Mouse (Mus musculus): ENCODE measurements at regions not wholly inside any gene's neighbourhood (a gene's known extent, or its start where the extent isn't known, plus 50 kb on each side); places are given as distances from the start of the nearest gene placed in this dataset.
"Not testable (repeated sequence)": the region's sequence is repeated elsewhere in the genome, so short reads cannot be mapped to it uniquely, and the experiment has no call there.

- no peak for TF ChIP-seq GATA1 (IDR thresholded peaks at IDR 0.05; ENCODE audit: borderline replicate concordance, low read length)
- no peak for TF ChIP-seq POLR2AphosphoS5 (IDR thresholded peaks at IDR 0.05; ENCODE audit: insufficient replicate concordance, low read depth, low read length)
- no peak for TF ChIP-seq TAL1 (conservative IDR thresholded peaks at IDR 0.05; ENCODE audit: low read depth, low read length)
- no peak for TF ChIP-seq CTCF (IDR thresholded peaks at IDR 0.05; ENCODE audit: low read depth, low read length)
- TF ChIP-seq GATA2 (IDR thresholded peaks at IDR 0.05; ENCODE audit: borderline replicate concordance, low read depth, low read length) = no peak
- H3K27me3 ChIP-seq (ENCODE audit: insufficient read depth, low read length) = no peaks in the 10 kb centered on the region
- ATAC-seq (ENCODE audit: extremely low read depth, insufficient number of reproducible peaks, low FRiP score, poor library complexity, severe bottlenecking) = no peak
- peaks cover 16% of the 10 kb centered on the region for H3K9me3 ChIP-seq (replicated peaks)
- no peak overlapping the region for H3K4me3 ChIP-seq (ENCODE audit: low read depth, low read length)
- H3K4me1 ChIP-seq (ENCODE audit: insufficient read depth, low read depth, low read length) = no peaks in the 10 kb centered on the region
- DNase-seq (ENCODE audit: low spot score) = no peak
- no peaks in the 10 kb centered on the region for H3K36me3 ChIP-seq (replicated peaks)
Observed at GRCm38 (mm10) chr12:19125541-19125940, 611.2 kb downstream of the 5730507C01Rik start.

- Histone ChIP-seq H3K9me3 (replicated peaks) (peaks cover 35% of the 10 kb centered on the region), H3K4me1 (ENCODE audit: insufficient read depth, low read depth, low read length) (no peaks in the 10 kb centered on the region), H3K36me3 (replicated peaks) (no peaks in the 10 kb centered on the region), H3K4me3 (ENCODE audit: low read depth, low read length) (peak overlapping the region; percentile 44; the same call in 1 of the 2 replicates), H3K27me3 (ENCODE audit: insufficient read depth, low read length) (no peaks in the 10 kb centered on the region)
- TF ChIP-seq TAL1 (conservative IDR thresholded peaks at IDR 0.05; ENCODE audit: low read depth, low read length) (no peak), GATA1 (IDR thresholded peaks at IDR 0.05; ENCODE audit: borderline replicate concordance, low read length) (no peak), GATA2 (IDR thresholded peaks at IDR 0.05; ENCODE audit: borderline replicate concordance, low read depth, low read length) (no peak), CTCF (IDR thresholded peaks at IDR 0.05; ENCODE audit: low read depth, low read length) (no peak), POLR2AphosphoS5 (IDR thresholded peaks at IDR 0.05; ENCODE audit: insufficient replicate concordance, low read depth, low read length) (no peak)
- ATAC-seq (ENCODE audit: extremely low read depth, insufficient number of reproducible peaks, low FRiP score, poor library complexity, severe bottlenecking) = no peak
- no peak for DNase-seq (ENCODE audit: low spot score)
Observed at GRCm38 (mm10) chr12:19175631-19176030, 661.3 kb downstream of the 5730507C01Rik start.

DNA sequence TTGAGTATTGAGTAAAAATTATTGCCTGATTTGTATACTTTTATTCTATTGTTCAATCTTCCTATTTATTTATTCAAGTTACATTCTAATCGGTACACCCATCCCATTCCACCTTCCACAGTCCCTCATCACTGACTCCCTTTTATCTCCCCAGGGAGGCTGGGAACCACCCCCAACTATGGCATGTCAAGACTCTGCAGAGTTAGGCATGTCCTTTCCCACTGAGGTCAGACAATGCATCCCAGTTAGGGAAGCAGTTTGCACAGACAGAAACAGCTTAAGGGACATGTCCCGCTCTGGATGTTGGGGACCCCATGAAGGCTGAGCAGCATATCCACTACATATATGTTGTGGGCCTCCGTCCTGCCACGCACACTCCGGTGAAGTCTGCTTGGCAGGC, 678.1 kb downstream of the 5730507C01Rik start:
- no peak for DNase-seq (ENCODE audit: low spot score)
- ATAC-seq (ENCODE audit: extremely low read depth, insufficient number of reproducible peaks, low FRiP score, poor library complexity, severe bottlenecking) = no peak
- TF ChIP-seq CTCF (IDR thresholded peaks at IDR 0.05; ENCODE audit: low read depth, low read length) (no peak), POLR2AphosphoS5 (IDR thresholded peaks at IDR 0.05; ENCODE audit: insufficient replicate concordance, low read depth, low read length) (no peak), TAL1 (conservative IDR thresholded peaks at IDR 0.05; ENCODE audit: low read depth, low read length) (no peak)
- Histone ChIP-seq H3K4me3 (ENCODE audit: low read depth, low read length) (no peak overlapping the region), H3K27me3 (ENCODE audit: insufficient read depth, low read length) (no peaks in the 10 kb centered on the region), H3K9me3 (replicated peaks) (peaks cover 29% of the 10 kb centered on the region), H3K36me3 (replicated peaks) (no peaks in the 10 kb centered on the region), H3K4me1 (ENCODE audit: insufficient read depth, low read depth, low read length) (no peaks in the 10 kb centered on the region)

GRCm38 (mm10) chr12:19193041-19193440, 678.7 kb downstream of the 5730507C01Rik start:
- not testable (repeated sequence) for DNase-seq (ENCODE audit: low spot score); H3K36me3 ChIP-seq (replicated peaks); H3K4me1 ChIP-seq (ENCODE audit: insufficient read depth, low read depth, low read length); H3K27me3 ChIP-seq (ENCODE audit: insufficient read depth, low read length); ATAC-seq (ENCODE audit: extremely low read depth, insufficient number of reproducible peaks, low FRiP score, poor library complexity, severe bottlenecking); H3K4me3 ChIP-seq (ENCODE audit: low read depth, low read length)
- H3K9me3 ChIP-seq (replicated peaks) = peaks cover 29% of the 10 kb centered on the region

DNA sequence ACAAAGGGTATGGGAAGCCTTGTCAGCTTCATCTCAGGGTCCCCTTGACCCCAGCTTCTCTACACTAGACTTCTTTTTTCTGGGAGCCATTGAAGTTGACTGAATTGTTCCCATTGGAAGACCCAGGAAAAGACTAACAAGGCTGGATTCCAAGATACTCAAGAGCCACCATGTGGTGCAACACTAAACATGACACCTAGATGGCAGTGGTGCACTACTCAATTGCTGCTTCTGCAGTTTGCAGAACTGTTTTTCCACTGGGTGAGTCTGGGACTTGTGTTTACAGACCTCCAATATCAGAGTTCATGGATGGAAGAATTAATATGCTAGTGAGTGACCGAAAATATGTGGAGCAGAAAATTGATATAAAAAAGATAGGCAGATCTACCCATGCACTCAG, 709.7 kb downstream of the 5730507C01Rik start:
- H3K9me3 ChIP-seq (replicated peaks); H3K36me3 ChIP-seq (replicated peaks); ATAC-seq (ENCODE audit: extremely low read depth, insufficient number of reproducible peaks, low FRiP score, poor library complexity, severe bottlenecking); DNase-seq (ENCODE audit: low spot score); H3K4me3 ChIP-seq (ENCODE audit: low read depth, low read length); H3K27me3 ChIP-seq (ENCODE audit: insufficient read depth, low read length); H3K4me1 ChIP-seq (ENCODE audit: insufficient read depth, low read depth, low read length): not testable (repeated sequence)

- not testable (repeated sequence) for DNase-seq (ENCODE audit: low spot score); ATAC-seq (ENCODE audit: extremely low read depth, insufficient number of reproducible peaks, low FRiP score, poor library complexity, severe bottlenecking); H3K27me3 ChIP-seq (ENCODE audit: insufficient read depth, low read length); H3K36me3 ChIP-seq (replicated peaks); H3K4me1 ChIP-seq (ENCODE audit: insufficient read depth, low read depth, low read length)
- Histone ChIP-seq H3K9me3 (replicated peaks) (peaks cover 16% of the 10 kb centered on the region), H3K4me3 (ENCODE audit: low read depth, low read length) (peak overlapping the region; percentile 44; the same call in 1 of the 2 replicates)
Observed at GRCm38 (mm10) chr12:19246731-19247130, 707.6 kb upstream of the Gm21863 start.

- ATAC-seq (ENCODE audit: extremely low read depth, insufficient number of reproducible peaks, low FRiP score, poor library complexity, severe bottlenecking); H3K36me3 ChIP-seq (replicated peaks); DNase-seq (ENCODE audit: low spot score); H3K27me3 ChIP-seq (ENCODE audit: insufficient read depth, low read length); H3K4me1 ChIP-seq (ENCODE audit: insufficient read depth, low read depth, low read length): not testable (repeated sequence)
- peak overlapping the region; percentile 16; the same call in 1 of the 2 replicates for H3K4me3 ChIP-seq (ENCODE audit: low read depth, low read length)
- H3K9me3 ChIP-seq (replicated peaks) = peaks cover 21% of the 10 kb centered on the region
Observed at GRCm38 (mm10) chr12:19288271-19288890, 665.9 kb upstream of the Gm21863 start.

GRCm38 (mm10) chr12:19289038-19289437, 665.3 kb upstream of the Gm21863 start:
- not testable (repeated sequence) for H3K36me3 ChIP-seq (replicated peaks); H3K4me3 ChIP-seq (ENCODE audit: low read depth, low read length); H3K27me3 ChIP-seq (ENCODE audit: insufficient read depth, low read length); H3K4me1 ChIP-seq (ENCODE audit: insufficient read depth, low read depth, low read length); DNase-seq (ENCODE audit: low spot score); ATAC-seq (ENCODE audit: extremely low read depth, insufficient number of reproducible peaks, low FRiP score, poor library complexity, severe bottlenecking)
- H3K9me3 ChIP-seq (replicated peaks) = peaks cover 21% of the 10 kb centered on the region

- not testable (repeated sequence) for ATAC-seq (ENCODE audit: extremely low read depth, insufficient number of reproducible peaks, low FRiP score, poor library complexity, severe bottlenecking); H3K4me3 ChIP-seq (ENCODE audit: low read depth, low read length); H3K36me3 ChIP-seq (replicated peaks); H3K27me3 ChIP-seq (ENCODE audit: insufficient read depth, low read length); H3K4me1 ChIP-seq (ENCODE audit: insufficient read depth, low read depth, low read length); DNase-seq (ENCODE audit: low spot score)
- H3K9me3 ChIP-seq (replicated peaks) = peaks cover 19% of the 10 kb centered on the region
Observed at GRCm38 (mm10) chr12:19292068-19292770, 662.1 kb upstream of the Gm21863 start.
